Mouse (Mus musculus): ENCODE measurements around the gene Cyp4f17.

DNA sequence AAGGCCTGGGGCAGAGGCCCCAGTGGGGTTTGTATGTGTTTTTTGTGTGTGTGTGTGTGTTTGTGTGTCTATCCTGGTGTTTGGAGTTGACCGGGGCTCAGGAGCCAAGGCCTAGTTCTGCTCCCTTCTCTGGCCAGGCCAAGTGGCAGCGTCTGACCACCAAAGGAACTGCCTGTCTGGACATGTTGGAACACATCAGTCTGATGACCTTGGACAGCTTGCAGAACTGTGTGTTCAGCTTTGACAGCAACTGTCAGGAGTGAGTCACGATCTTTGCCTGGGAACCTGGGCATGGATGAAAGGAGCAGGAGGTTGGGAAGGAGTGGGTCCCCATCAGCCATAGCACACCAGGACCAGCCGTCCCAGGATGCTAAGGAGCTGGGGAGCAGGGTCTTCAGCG lies 16.1 kb downstream of the Cyp4f17 start:
- TF ChIP-seq CTCF (IDR thresholded peaks at IDR 0.05; ENCODE audit: borderline replicate concordance, extremely low read depth, insufficient read depth, insufficient read length), result no peak
- no peak for TF ChIP-seq POLR2A (IDR thresholded peaks at IDR 0.05; ENCODE audit: borderline replicate concordance, extremely low read depth, insufficient read depth, insufficient read length, poor library complexity, severe bottlenecking)

All from brain, embryonic 14.5 days (tissue).